Mouse (Mus musculus) megakaryocyte-erythroid progenitor cell, adult 5-6 weeks (primary cell): ENCODE measurements around the gene Unk. TPM values are rescaled to one million over a fixed set of nuclear protein-coding genes. Genes with fewer than 3 reads are reported as not detected.
A peak's percentile ranks its signal among the peaks of the same experiment; 100 is the strongest.
"Not testable (repeated sequence)": the region's sequence is repeated elsewhere in the genome, so short reads cannot be mapped to it uniquely, and the experiment has no call there.

ENCODE experiments used
- ATAC-seq: replicated peaks from 2 replicates; pipeline ENCODE4 v1.8.0; 2016; ENCODE audit warnings: mild to moderate bottlenecking, inconsistent platforms; ENCODE audit not compliant: severe bottlenecking, poor library complexity, low FRiP score, low TSS enrichment
- total RNA-seq, 2 experiments: library from RNA; stranded (forward) in 1 of 2; stranded (reverse) in 1 of 2; fragments of 200-1000, 215-1000 nt in 1 of 2; fragments of >200 nt in 1 of 2; fragmentation: Nextera tagmentation in 1 of 2; gene quantifications; 2 replicates each; pipeline ENCODE4 v1.2.3; 2014 to 2017

The Unk gene
- total RNA-seq, 2 experiments from 2014 or later, result 11.0 to 27.0 TPM

GRCm38 (mm10) chr11:116078676-116079320 lies 48.7 kb downstream of the Unk start:
- ATAC-seq, result no peak

- ATAC-seq, result no peak
Measured at GRCm38 (mm10) chr11:116079511-116079910, 49.4 kb downstream of the Unk start.

- ATAC-seq, result no peak
Measured at GRCm38 (mm10) chr11:116081081-116081480, 51.0 kb downstream of the Unk start.

GRCm38 (mm10) chr11:116083096-116083672 lies 53.1 kb downstream of the Unk start:
- no peak for ATAC-seq

- peak; percentile 17; the same call in 1 of the 2 replicates for ATAC-seq
Measured at GRCm38 (mm10) chr11:116084166-116084565, 54.0 kb downstream of the Unk start.

GRCm38 (mm10) chr11:116086258-116087193 lies 56.4 kb downstream of the Unk start, which contains the start of gene Wbp2:
TSS of gene Wbp2 (minus strand) at chr11:116086995.
- peak; percentile 93 for ATAC-seq

- peak; percentile 63 for ATAC-seq
Measured at GRCm38 (mm10) chr11:116087194-116088130, 57.3 kb downstream of the Unk start.

- ATAC-seq, result no peak
Measured at GRCm38 (mm10) chr11:116088188-116088587, 58.1 kb downstream of the Unk start.

GRCm38 (mm10) chr11:116088741-116089394 lies 58.7 kb downstream of the Unk start:
- peak; percentile 39; the same call in 1 of the 2 replicates for ATAC-seq

GRCm38 (mm10) chr11:116089545-116089944 lies 59.4 kb downstream of the Unk start:
- ATAC-seq, result no peak

GRCm38 (mm10) chr11:116091591-116091990 lies 61.5 kb downstream of the Unk start:
- no peak for ATAC-seq

GRCm38 (mm10) chr11:116092959-116093358 lies 62.8 kb downstream of the Unk start:
- not testable (repeated sequence) for ATAC-seq

GRCm38 (mm10) chr11:116093771-116094565 lies 63.8 kb downstream of the Unk start:
- 0 out of 2 replicates have a peak, but pooled peaks have one; percentile 34 for ATAC-seq

- ATAC-seq, result no peak
Measured at GRCm38 (mm10) chr11:116095573-116095972, 65.5 kb downstream of the Unk start.

- no peak for ATAC-seq
Measured at GRCm38 (mm10) chr11:116096213-116097108, 66.3 kb downstream of the Unk start.

- no peak for ATAC-seq
Measured at GRCm38 (mm10) chr11:116098711-116099460, 68.8 kb downstream of the Unk start.
